Mouse (Mus musculus) neural tube, embryonic 11.5 days (tissue): ENCODE data around the gene Gpr101. TPM values are rescaled to one million over a fixed set of nuclear protein-coding genes. Genes with fewer than 3 reads are reported as not detected.
A peak's percentile ranks its signal among the peaks of the same experiment; 100 is the strongest.

Source experiments
- ATAC-seq: fragments of 200-750 bp; cut with Nextera tagmentation; 2 replicates; pipeline ENCODE4 v1.8.0; 2017; ENCODE audit warnings: moderate number of reproducible peaks, mild to moderate bottlenecking, moderate TSS enrichment, moderate library complexity; ENCODE audit not compliant: insufficient read depth, low FRiP score, low TSS enrichment
- DNase-seq: peaks from one replicate; pipeline ENCODE4 v3.0.0-alpha.2; 2015; ENCODE audit warnings: low spot score
- H3K27ac ChIP-seq: fragments of 300-500 bp; sonication (generic); 2 replicates; pipeline ENCODE4 v1.5.1; 2014; ENCODE audit warnings: low read depth, mild to moderate bottlenecking, low read length
- H3K27me3 ChIP-seq: fragments of 300-500 bp; sonication (generic); 2 replicates; pipeline ENCODE4 v1.6.1; 2014; ENCODE audit warnings: mild to moderate bottlenecking, low read length, mixed read lengths; ENCODE audit not compliant: control insufficient read depth, insufficient read depth
- H3K36me3 ChIP-seq: fragments of 300-500 bp; sonication (generic); 2 replicates; pipeline ENCODE4 v1.6.1; 2014; ENCODE audit warnings: mild to moderate bottlenecking, low read length, moderate library complexity, mixed read lengths; ENCODE audit not compliant: control insufficient read depth, insufficient read depth
- H3K4me1 ChIP-seq: fragments of 300-500 bp; sonication (generic); 2 replicates; pipeline ENCODE4 v1.6.1; 2014; ENCODE audit warnings: low read length, mixed read lengths; ENCODE audit not compliant: control insufficient read depth, insufficient read depth
- H3K4me2 ChIP-seq: fragments of 300-500 bp; sonication (generic); 2 replicates; pipeline ENCODE4 v1.6.1; 2014; ENCODE audit warnings: low read depth, mild to moderate bottlenecking, moderate library complexity
- H3K4me3 ChIP-seq: fragments of 300-500 bp; sonication (generic); 2 replicates; pipeline ENCODE4 v1.5.1; 2014; ENCODE audit warnings: low read depth, low read length
- H3K9ac ChIP-seq: fragments of 300-500 bp; sonication (generic); 2 replicates; pipeline ENCODE4 v1.6.1; 2014; ENCODE audit warnings: mild to moderate bottlenecking, low read length
- H3K9me3 ChIP-seq: fragments of 300-500 bp; sonication (generic); 2 replicates; pipeline ENCODE4 v1.6.1; 2016; ENCODE audit warnings: low read length; ENCODE audit not compliant: control insufficient read depth
- WGBS: fragments of 180-500 bp; shearing (Covaris S2); extraction: QIAGEN DNeasy Blood & Tissue Kit; methylation state at CpG from one replicate; pipeline ENCODE4 v1.1.7; 2014; 5-methylcytosine and 5-hydroxymethylcytosine counted together
- polyA plus RNA-seq: library from polyadenylated mRNA; unstranded; fragments of >200 nt; fragmentation: Nextera tagmentation; extraction: Ambion mirVana; gene quantifications from 2 replicates; pipeline ENCODE4 v1.2.1, GENCODE M21; 2014

Gene Gpr101
- not detected in 2 replicates for polyA plus RNA-seq

DNA sequence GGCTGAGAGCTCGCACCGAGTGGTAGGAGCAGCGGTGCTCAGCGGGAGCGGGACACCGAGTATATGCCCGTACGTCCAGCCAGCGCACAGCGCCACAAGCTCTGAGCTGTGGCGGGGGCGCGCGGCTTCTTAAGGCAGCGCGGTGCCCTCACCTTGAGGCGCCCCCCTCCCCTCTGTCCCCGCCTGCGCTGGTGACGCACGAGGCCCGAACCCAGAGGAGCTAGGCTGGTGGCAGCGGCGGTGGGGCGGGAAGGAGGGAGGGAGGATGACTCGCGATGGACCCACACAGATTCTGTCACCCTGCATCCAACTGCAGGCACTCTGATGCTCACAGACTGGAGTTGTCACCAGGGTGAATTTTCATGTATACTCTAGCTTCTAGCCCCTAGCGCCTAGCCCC, at the start of gene Gpr101:
TSS of gene Gpr101 (minus strand) at position 124 of the 400 bp plus-strand sequence.
- H3K27ac ChIP-seq = no peak within 1 kb of the TSS
- H3K9ac ChIP-seq = no peak within 1 kb of the TSS
- no peaks in the 10 kb centered on the region for H3K4me1 ChIP-seq
- H3K9me3 ChIP-seq = no peaks in the 10 kb centered on the region
- H3K4me2 ChIP-seq = peak within 1 kb of the TSS; percentile 59
- 0 out of 2 replicates have a peak, but pooled peaks cover 5% of the 10 kb centered on the region for H3K27me3 ChIP-seq
- H3K36me3 ChIP-seq = no peaks in the 10 kb centered on the region
- ATAC-seq (no peak), DNase-seq (peak; percentile 21)
- H3K4me3 ChIP-seq = peak within 1 kb of the TSS; percentile 20
- 20% methylated on average over 13 of the region's 28 CpGs for WGBS

DNA sequence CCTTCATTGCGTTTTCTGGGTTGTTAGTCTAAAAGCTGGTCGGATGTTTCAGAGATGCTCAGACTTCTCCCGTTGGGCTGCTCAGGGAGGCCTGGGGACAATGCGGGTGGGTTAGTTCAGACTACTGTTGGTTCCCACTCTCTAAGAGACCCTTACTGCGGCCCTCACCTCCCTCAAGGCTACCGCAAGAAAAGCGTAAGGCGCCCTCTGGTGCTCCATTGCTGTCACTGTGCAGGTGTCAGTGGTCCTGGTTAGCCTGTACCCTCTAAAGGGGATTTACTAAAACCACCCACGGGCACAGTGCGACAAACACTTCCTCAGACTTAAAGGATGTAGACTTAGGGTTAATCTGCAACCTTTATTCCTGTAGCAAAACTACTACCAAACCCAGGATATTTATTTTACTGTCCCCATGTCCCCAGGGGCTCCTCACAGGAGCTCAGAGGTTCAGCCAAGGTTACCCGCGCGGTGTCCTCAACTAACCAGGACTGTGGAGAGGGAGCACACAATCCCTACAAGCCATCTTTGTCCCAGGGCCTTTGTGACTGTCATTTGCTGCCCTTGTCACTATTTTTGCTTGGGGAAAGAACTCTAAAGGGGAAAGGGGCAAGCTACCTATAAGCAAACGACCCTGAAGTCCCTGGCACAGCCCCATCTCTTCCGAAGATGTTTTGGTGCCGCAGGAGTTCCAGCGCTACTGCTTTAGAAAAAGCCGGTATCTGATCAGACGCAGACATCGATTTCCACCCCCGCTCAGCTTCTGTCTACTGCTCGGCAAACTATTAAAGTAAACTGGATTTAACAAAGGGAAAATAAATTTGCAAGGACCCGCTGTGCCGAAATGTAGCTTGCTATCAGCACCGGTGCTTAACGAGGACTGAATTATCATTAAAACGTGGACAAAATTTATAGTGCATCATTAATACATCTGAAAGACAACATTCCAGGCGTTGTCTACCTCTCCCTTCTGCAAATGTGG, 17.8 kb upstream of the Gpr101 start:
- Histone ChIP-seq H3K4me1 (no peaks in the 10 kb centered on the region), H3K9me3 (no peaks in the 10 kb centered on the region), H3K4me3 (no peak overlapping the region), H3K9ac (no peak overlapping the region), H3K36me3 (no peaks in the 10 kb centered on the region), H3K4me2 (peak overlapping the region; percentile 21; the same call in 1 of the 2 replicates), H3K27ac (no peak overlapping the region), H3K27me3 (no peaks in the 10 kb centered on the region)
- DNase-seq (peak; percentile 31), ATAC-seq (peak; percentile 55; the same call in 1 of the 2 replicates)
- WGBS = 47% methylated on average over 28 of the region's 28 CpGs

DNA sequence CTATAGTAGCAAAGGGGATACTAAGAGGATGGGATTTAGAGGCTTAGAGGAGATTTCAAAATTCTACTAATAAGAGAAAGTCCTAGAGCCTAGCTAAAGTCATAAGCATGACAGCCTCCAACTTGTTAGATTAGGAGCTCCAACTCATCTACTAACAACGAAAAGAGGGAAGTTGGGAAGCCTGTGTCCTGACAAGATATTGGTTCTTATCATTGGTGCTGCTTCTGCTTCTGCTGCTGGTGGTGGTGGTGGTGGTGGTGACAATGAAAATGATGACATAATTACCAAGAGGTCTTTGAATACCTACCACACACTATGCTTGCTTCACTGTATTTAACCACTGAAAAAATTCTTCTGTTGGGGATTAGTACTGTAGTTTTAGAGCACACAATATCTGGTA, 2.7 kb upstream of the Gpr101 start:
- Histone ChIP-seq H3K27ac (no peak overlapping the region), H3K27me3 (0 out of 2 replicates have a peak, but pooled peaks cover 5% of the 10 kb centered on the region), H3K4me1 (no peaks in the 10 kb centered on the region), H3K9me3 (no peaks in the 10 kb centered on the region), H3K4me3 (no peak overlapping the region), H3K36me3 (no peaks in the 10 kb centered on the region), H3K4me2 (no peak overlapping the region), H3K9ac (no peak overlapping the region)
- whole genome bisulfite sequencing = 94% methylated on average over 1 of the region's 1 CpGs
- DNase-seq = no peak
- no peak for ATAC-seq

Other genes starting within 250 kb of the Gpr101 start
- 5.7 and 5.8 TPM in 2 replicates for gene Arhgef6, start 165.0 kb downstream of the Gpr101 start, polyA plus RNA-seq
- gene Rbmx, start 110.7 kb downstream of the Gpr101 start, polyA plus RNA-seq = 259 and 261 TPM in 2 replicates
- gene Gm364, start 94.6 kb downstream of the Gpr101 start, polyA plus RNA-seq = not detected in 2 replicates